Mouse (Mus musculus): ENCODE measurements at regions not wholly inside any gene's neighbourhood (a gene's known extent, or its start where the extent isn't known, plus 50 kb on each side); places are given as distances from the start of the nearest gene placed in this dataset.
A peak's percentile ranks its signal among the peaks of the same experiment; 100 is the strongest.

DNA sequence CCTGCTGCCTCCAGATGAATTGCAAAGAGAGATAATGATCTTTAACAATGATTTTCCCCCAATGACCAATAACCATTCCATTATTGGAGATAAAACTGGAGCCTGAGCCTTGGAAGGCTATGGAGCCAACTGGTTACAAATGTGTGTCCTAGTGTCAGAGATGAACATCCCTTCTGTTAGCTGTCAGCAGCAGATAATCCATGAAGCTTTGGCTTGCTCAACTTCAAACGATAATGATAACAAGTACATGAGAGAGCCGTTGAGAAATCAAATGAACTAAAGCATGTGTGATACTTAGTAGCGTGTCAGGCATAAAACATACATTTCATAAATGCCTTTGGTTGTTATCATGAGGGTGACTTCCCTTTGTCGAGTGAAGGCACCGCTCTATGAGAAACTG is 576.2 kb downstream of the Ebf1 start:
- no peak for TF ChIP-seq CTCF (IDR thresholded peaks at IDR 0.05; ENCODE audit: low read depth, low read length)
- no peak for TF ChIP-seq POLR2A (IDR thresholded peaks at IDR 0.05; ENCODE audit: extremely low read depth, insufficient read depth, low read length)
- no peaks in the 10 kb centered on the region for H3K79me2 ChIP-seq (ENCODE audit: control insufficient read depth, insufficient read depth, low read length)
- H3K4me3 ChIP-seq (ENCODE audit: insufficient read depth, low read depth, low read length) = no peak overlapping the region
- H3K9ac ChIP-seq (ENCODE audit: low read depth, low read length) = no peak overlapping the region
- H3K27me3 ChIP-seq (ENCODE audit: control insufficient read depth, insufficient read depth, low read length) = no peaks in the 10 kb centered on the region
- no peak for DNase-seq (ENCODE audit: extremely low read depth, low read depth, low spot score)
- H3K4me1 ChIP-seq (ENCODE audit: control insufficient read depth, insufficient read depth, low read length) = peaks cover 1% of the 10 kb centered on the region; the same call in 1 of the 2 replicates
- no peaks in the 10 kb centered on the region for H3K36me3 ChIP-seq (ENCODE audit: control insufficient read depth, insufficient read depth, low read length)
- no peak overlapping the region for H3K27ac ChIP-seq (replicated peaks; ENCODE audit: insufficient read depth, low read depth, low read length)
- WGBS = 89% methylated on average over 5 of the region's 5 CpGs

DNA sequence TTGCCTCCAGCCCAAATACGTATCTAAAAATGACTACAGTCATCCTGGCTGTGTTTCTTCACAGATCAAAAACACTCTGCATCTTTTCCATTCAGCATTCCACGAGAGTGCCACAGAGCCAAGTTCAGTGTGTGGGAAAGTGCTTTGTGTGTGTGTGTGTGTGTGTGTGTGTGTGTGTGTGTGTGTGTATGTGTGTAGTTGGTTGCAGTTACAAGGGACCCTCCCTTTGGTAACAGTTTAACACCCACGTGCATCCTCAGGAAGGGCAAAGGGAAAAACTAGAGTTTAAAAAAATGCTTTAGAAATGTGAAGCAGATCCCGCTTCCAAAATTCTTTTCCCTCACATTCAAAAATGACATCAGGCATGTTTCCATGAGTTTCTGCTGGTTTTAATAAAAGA is 582.4 kb downstream of the Ebf1 start:
- Histone ChIP-seq H3K36me3 (ENCODE audit: control insufficient read depth, insufficient read depth, low read length) (no peaks in the 10 kb centered on the region), H3K27ac (replicated peaks; ENCODE audit: insufficient read depth, low read depth, low read length) (no peak overlapping the region), H3K79me2 (ENCODE audit: control insufficient read depth, insufficient read depth, low read length) (no peaks in the 10 kb centered on the region), H3K4me1 (ENCODE audit: control insufficient read depth, insufficient read depth, low read length) (peaks cover 18% of the 10 kb centered on the region), H3K27me3 (ENCODE audit: control insufficient read depth, insufficient read depth, low read length) (no peaks in the 10 kb centered on the region), H3K9ac (ENCODE audit: low read depth, low read length) (no peak overlapping the region), H3K4me3 (ENCODE audit: insufficient read depth, low read depth, low read length) (no peak overlapping the region)
- no peak for DNase-seq (ENCODE audit: extremely low read depth, low read depth, low spot score)
- no peak for TF ChIP-seq POLR2A (IDR thresholded peaks at IDR 0.05; ENCODE audit: extremely low read depth, insufficient read depth, low read length)
- WGBS = 85% methylated on average over 4 of the region's 4 CpGs

DNA sequence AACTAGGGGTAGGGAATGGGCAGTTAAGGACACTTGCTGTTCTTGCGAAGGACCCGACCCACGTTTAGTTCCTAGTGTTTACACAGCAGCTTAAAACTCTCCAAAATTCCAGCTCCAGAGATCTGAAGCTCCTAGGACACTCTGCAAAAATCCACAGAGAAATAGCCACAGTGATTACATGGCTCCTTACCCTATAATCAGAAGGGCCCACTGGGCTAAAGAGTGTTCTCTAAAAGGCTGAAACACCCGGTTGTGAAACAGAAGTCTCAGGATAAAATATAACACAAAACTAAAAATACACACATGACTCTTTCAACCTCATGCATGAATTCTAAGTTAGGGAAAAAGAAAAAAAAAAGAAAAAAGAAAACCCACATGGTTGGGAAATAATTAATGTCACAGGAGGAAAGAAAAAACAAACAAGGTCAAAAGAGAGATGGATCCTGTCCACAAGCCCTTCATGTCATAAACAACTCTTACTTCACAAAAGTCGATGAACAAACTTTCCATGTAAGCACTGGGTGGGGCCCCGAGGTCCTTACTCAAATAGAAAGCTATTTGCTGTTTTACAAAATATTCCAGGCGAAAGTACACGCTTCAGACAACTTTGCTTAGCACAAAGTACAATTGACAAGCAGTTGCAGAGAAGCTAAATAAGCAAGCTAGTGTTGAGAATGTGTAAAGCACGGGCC is 583.7 kb downstream of the Ebf1 start:
- peak; percentile 99 for DNase-seq (ENCODE audit: extremely low read depth, low read depth, low spot score)
- peak overlapping the region; percentile 97 for H3K27ac ChIP-seq (replicated peaks; ENCODE audit: insufficient read depth, low read depth, low read length)
- WGBS = 23% methylated on average over 9 of the region's 9 CpGs

DNA sequence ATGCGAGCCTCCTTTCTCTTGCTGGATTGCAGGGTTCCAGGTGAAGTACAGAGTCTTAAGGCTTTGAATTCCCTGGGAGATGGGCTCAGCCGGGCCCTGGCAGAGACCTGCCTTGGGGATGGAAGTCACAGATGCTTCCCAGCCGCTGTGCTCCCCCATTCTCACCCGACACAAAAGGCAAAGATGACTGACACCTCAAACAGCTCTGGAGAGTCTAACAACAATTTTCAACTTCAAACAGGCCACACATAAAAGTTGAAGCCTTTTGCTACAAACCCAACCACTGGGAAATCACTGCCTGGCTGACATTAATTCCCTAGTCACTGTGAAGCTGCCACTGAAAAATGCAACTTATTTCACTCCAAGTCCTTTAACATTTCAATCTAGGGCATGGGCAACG is 586.3 kb downstream of the Ebf1 start:
- no peak overlapping the region for H3K9ac ChIP-seq (ENCODE audit: low read depth, low read length)
- no peak overlapping the region for H3K4me3 ChIP-seq (ENCODE audit: insufficient read depth, low read depth, low read length)
- no peak for DNase-seq (ENCODE audit: extremely low read depth, low read depth, low spot score)
- H3K4me1 ChIP-seq (ENCODE audit: control insufficient read depth, insufficient read depth, low read length) = peaks cover 18% of the 10 kb centered on the region
- no peaks in the 10 kb centered on the region for H3K27me3 ChIP-seq (ENCODE audit: control insufficient read depth, insufficient read depth, low read length)
- H3K27ac ChIP-seq (replicated peaks; ENCODE audit: insufficient read depth, low read depth, low read length) = no peak overlapping the region
- WGBS = 74% methylated on average over 5 of the region's 5 CpGs
- no peak for TF ChIP-seq POLR2A (IDR thresholded peaks at IDR 0.05; ENCODE audit: extremely low read depth, insufficient read depth, low read length)
- no peak for TF ChIP-seq CTCF (IDR thresholded peaks at IDR 0.05; ENCODE audit: low read depth, low read length)
- no peaks in the 10 kb centered on the region for H3K79me2 ChIP-seq (ENCODE audit: control insufficient read depth, insufficient read depth, low read length)
- no peaks in the 10 kb centered on the region for H3K36me3 ChIP-seq (ENCODE audit: control insufficient read depth, insufficient read depth, low read length)

More for the DNA sequence above, 583.7 kb downstream of the Ebf1 start:
- H3K27me3 ChIP-seq (ENCODE audit: control insufficient read depth, insufficient read depth, low read length) = no peaks in the 10 kb centered on the region
- peaks cover 18% of the 10 kb centered on the region for H3K4me1 ChIP-seq (ENCODE audit: control insufficient read depth, insufficient read depth, low read length)
- H3K79me2 ChIP-seq (ENCODE audit: control insufficient read depth, insufficient read depth, low read length) = no peaks in the 10 kb centered on the region
- H3K4me3 ChIP-seq (ENCODE audit: insufficient read depth, low read depth, low read length) = no peak overlapping the region
- TF ChIP-seq POLR2A (IDR thresholded peaks at IDR 0.05; ENCODE audit: extremely low read depth, insufficient read depth, low read length) (no peak), CTCF (IDR thresholded peaks at IDR 0.05; ENCODE audit: low read depth, low read length) (no peak)
- peak overlapping the region; percentile 36; the same call in 1 of the 2 replicates for H3K9ac ChIP-seq (ENCODE audit: low read depth, low read length)
- H3K36me3 ChIP-seq (ENCODE audit: control insufficient read depth, insufficient read depth, low read length) = no peaks in the 10 kb centered on the region

DNA sequence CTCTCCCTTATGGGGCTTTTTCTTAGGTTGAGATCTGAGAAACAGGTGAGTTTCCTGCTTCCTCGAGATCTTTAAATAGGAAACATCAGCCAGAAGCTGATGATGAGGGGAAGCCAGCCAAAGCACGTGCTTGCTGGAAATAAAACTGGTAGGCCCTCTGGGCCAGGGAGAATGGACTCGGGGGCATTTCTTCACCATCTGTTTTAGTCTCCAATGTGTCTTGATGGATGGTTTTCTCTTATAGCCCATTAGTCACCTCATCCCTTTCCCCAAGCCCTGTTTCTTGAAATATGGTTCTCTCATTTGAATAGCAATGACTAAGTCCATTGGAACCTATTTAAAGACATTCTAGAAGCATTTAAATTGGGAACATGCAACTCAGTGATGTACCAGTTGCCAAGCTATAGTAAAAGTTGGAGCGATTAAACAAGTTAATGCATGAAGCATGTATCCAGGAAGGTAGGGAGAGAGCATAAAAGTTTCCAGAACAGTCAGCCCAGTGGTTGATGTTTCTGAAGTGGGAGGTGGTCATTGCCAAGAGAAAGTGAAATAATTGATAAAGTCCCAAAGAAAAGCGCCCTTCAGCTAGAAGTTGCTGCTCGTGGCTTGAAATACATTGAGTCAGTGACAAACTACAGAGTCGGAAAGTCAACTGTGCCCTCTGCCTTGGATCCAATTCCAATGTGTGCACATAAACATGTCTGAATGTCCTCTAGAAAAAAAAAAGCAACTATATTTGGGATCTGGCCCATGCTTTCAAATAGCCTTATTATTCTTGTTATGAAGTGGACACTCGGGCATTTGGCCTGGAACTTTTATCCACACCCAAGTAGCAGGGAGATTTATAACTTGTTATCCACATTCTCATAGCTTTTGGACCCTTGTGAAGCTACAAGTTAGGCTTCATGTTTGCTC is 589.8 kb downstream of the Ebf1 start:
- no peaks in the 10 kb centered on the region for H3K27me3 ChIP-seq (ENCODE audit: control insufficient read depth, insufficient read depth, low read length)
- peaks cover 8% of the 10 kb centered on the region for H3K4me1 ChIP-seq (ENCODE audit: control insufficient read depth, insufficient read depth, low read length)
- H3K36me3 ChIP-seq (ENCODE audit: control insufficient read depth, insufficient read depth, low read length) = no peaks in the 10 kb centered on the region
- H3K27ac ChIP-seq (replicated peaks; ENCODE audit: insufficient read depth, low read depth, low read length) = no peak overlapping the region
- no peak overlapping the region for H3K4me3 ChIP-seq (ENCODE audit: insufficient read depth, low read depth, low read length)
- peak; percentile 21 for DNase-seq (ENCODE audit: extremely low read depth, low read depth, low spot score)
- 66% methylated on average over 8 of the region's 8 CpGs for WGBS
- H3K79me2 ChIP-seq (ENCODE audit: control insufficient read depth, insufficient read depth, low read length) = no peaks in the 10 kb centered on the region
- H3K9ac ChIP-seq (ENCODE audit: low read depth, low read length) = no peak overlapping the region
- TF ChIP-seq POLR2A (IDR thresholded peaks at IDR 0.05; ENCODE audit: extremely low read depth, insufficient read depth, low read length) = no peak
- no peak for TF ChIP-seq CTCF (IDR thresholded peaks at IDR 0.05; ENCODE audit: low read depth, low read length)
